Mouse (Mus musculus) ES-Bruce4 (cell line): ENCODE measurements around the gene Fut8.

Source experiments
- CTCF ChIP-seq: IDR thresholded peaks from one replicate; pipeline ENCODE4 v1.8.1; 2011; ENCODE audit warnings: low read depth, low read length
- POLR2A ChIP-seq: IDR thresholded peaks from one replicate; pipeline ENCODE4 v1.8.1; 2011; ENCODE audit warnings: low read length; ENCODE audit not compliant: insufficient read depth

DNA sequence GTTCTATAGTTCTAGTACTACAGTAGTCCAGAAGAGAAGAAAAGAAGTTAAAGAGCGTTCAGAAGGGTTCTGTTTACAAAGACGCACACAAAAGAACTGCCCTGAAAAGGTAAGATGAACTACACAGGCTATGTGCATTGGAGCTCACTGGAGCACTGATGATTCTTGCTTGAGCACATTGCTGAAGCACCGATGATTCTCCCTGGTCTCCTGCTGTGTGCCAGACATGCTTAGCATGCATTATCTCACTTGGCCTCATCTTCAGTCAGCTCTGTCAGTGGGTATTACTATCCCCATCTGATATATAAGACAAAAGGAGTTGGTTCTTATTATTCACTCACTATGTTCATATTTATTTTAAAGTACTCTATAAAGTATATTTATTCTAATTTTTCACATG is 243.9 kb downstream of the Fut8 start:
- TF ChIP-seq CTCF (no peak), POLR2A (no peak)
